Mouse (Mus musculus): ENCODE measurements around the gene Bcl9l. TPM values are rescaled to one million over a fixed set of nuclear protein-coding genes. Genes with fewer than 3 reads are reported as not detected.

Gene Bcl9l
- polyA plus RNA-seq, 1 experiment from 2014 or later, result 9.7 TPM

DNA sequence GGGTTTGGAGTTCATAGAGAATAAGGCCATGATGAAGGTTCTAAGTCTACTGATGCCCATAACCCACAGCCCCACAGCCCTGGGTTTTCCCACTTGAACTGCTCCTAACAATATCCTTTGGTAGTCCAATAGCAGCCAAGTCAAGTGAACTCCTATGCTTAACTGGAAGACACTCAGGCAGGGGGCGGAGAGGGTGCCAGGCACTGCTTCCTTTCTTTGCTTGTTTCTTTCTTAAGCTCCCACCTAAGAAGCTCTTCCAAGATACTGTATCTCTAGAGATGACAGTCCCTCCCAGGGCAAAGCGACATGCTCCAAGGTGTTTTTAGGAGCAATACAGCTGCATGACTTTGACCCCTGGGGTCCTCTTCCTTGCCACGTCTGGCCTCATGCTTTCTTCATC, 42.4 kb downstream of the Bcl9l start:
- no peak overlapping the region for H3K27ac ChIP-seq (ENCODE audit: low read depth, low read length)
- H3K27me3 ChIP-seq (replicated peaks; ENCODE audit: control insufficient read depth, insufficient read depth, low read length), result no peaks in the 10 kb centered on the region
- WGBS, result 84% methylated on average over 3 of the region's 3 CpGs
- no peaks in the 10 kb centered on the region for H3K9me3 ChIP-seq (ENCODE audit: control insufficient read depth, low read length)
- no peak for ATAC-seq
- no peak overlapping the region for H3K4me3 ChIP-seq (ENCODE audit: low read length)
- H3K4me1 ChIP-seq (ENCODE audit: control insufficient read depth, insufficient read depth, low read depth, low read length), result no peaks in the 10 kb centered on the region
- H3K36me3 ChIP-seq (ENCODE audit: control insufficient read depth, insufficient read depth, low read length), result no peaks in the 10 kb centered on the region
- no peak overlapping the region for H3K4me2 ChIP-seq (ENCODE audit: low read length)
- no peak overlapping the region for H3K9ac ChIP-seq (ENCODE audit: low read depth, low read length)

DNA sequence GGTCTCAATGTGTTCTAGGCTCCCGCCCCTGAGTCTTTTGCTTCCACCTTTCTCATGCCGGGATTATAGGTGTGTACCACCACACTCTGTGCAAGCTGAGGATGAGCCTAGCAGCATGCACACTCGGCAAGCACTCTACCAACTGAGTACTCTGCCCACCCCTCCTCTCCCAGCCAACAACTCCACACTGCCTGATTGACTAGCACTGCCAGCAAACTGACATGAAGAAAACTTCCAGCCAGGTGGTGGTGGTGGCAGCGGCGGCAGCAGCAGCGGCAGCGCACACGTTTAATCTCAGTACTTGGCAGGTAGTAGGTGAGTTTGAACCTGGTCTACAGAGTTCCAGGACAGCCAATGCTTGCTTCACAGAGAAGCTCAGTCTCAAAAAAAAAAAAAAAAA, 43.0 kb downstream of the Bcl9l start:
- no peaks in the 10 kb centered on the region for H3K9me3 ChIP-seq (ENCODE audit: control insufficient read depth, low read length)
- H3K4me1 ChIP-seq (ENCODE audit: control insufficient read depth, insufficient read depth, low read depth, low read length), result no peaks in the 10 kb centered on the region
- no peak overlapping the region for H3K9ac ChIP-seq (ENCODE audit: low read depth, low read length)
- no peak overlapping the region for H3K27ac ChIP-seq (ENCODE audit: low read depth, low read length)
- no peaks in the 10 kb centered on the region for H3K27me3 ChIP-seq (replicated peaks; ENCODE audit: control insufficient read depth, insufficient read depth, low read length)
- 89% methylated on average over 8 of the region's 8 CpGs for WGBS
- no peak overlapping the region for H3K4me3 ChIP-seq (ENCODE audit: low read length)
- no peak for ATAC-seq
- no peaks in the 10 kb centered on the region for H3K36me3 ChIP-seq (ENCODE audit: control insufficient read depth, insufficient read depth, low read length)
- H3K4me2 ChIP-seq (ENCODE audit: low read length), result no peak overlapping the region

DNA sequence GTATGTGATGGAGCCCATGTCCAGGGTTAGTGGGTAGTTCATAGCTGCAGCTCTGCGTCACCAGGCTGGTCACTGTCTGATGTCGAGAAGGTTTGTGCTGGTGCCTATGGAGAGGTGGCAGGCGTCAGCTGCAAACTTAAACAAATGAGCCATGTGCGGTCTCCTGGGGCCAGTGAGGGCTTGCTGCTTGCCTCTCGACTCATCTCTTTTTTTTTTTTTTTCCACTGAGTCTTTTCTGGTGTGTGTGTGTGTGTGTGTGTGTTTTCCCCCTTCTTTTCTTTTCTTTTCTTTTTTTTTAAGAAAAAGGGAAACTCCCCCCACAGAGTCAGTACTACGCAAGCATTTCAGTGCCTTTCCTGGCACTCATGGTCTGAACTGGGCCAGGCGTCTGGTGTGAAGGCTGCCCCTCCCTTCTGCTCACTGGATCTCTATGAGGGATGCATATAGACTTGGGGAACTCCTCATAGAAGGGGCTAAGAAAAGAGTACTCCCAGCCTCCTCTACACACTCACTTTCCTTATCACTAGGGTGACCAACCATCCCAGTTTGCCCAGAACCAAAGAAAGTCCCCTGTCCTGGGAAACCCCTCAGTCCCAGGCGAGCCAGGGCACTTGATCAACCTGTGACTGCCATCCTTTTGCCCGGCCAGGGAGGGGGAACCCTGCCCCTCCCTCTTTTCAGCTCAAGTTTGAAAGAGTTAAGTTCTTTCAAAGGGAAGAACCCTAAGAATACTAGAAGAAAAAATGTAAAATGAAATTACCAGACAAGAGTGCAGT, 43.9 kb downstream of the Bcl9l start:
- no peak overlapping the region for H3K4me2 ChIP-seq (ENCODE audit: low read length)
- H3K36me3 ChIP-seq (ENCODE audit: control insufficient read depth, insufficient read depth, low read length), result no peaks in the 10 kb centered on the region
- no peaks in the 10 kb centered on the region for H3K9me3 ChIP-seq (ENCODE audit: control insufficient read depth, low read length)
- no peak for ATAC-seq
- H3K9ac ChIP-seq (ENCODE audit: low read depth, low read length), result no peak overlapping the region
- H3K27ac ChIP-seq (ENCODE audit: low read depth, low read length), result no peak overlapping the region
- H3K27me3 ChIP-seq (replicated peaks; ENCODE audit: control insufficient read depth, insufficient read depth, low read length), result no peaks in the 10 kb centered on the region
- no peaks in the 10 kb centered on the region for H3K4me1 ChIP-seq (ENCODE audit: control insufficient read depth, insufficient read depth, low read depth, low read length)
- 47% methylated on average over 9 of the region's 9 CpGs for WGBS
- H3K4me3 ChIP-seq (ENCODE audit: low read length), result no peak overlapping the region

DNA sequence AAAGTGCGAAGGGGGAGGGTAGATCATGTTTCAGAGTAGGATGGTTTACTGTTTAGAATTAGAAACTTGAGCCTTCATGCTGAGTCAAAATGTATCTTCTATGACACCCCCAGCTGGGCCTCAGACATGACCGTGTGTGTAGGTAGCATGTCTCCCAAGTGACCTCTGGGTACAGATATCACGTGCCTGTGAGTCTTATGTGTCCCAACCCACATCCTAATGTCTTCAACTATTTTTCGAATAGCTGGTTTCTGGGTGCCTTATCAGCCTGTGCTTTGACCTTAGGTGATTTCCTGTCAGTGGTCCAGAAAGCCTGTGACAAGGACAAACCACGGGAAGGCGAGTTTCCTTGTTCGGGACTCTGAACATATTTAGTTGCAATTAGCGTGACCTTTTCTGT, 45.7 kb downstream of the Bcl9l start:
- H3K36me3 ChIP-seq (ENCODE audit: control insufficient read depth, insufficient read depth, low read length), result no peaks in the 10 kb centered on the region
- no peak overlapping the region for H3K27ac ChIP-seq (ENCODE audit: low read depth, low read length)
- no peaks in the 10 kb centered on the region for H3K27me3 ChIP-seq (replicated peaks; ENCODE audit: control insufficient read depth, insufficient read depth, low read length)
- no peaks in the 10 kb centered on the region for H3K9me3 ChIP-seq (ENCODE audit: control insufficient read depth, low read length)
- no peak for ATAC-seq
- H3K4me2 ChIP-seq (ENCODE audit: low read length), result no peak overlapping the region
- no peak overlapping the region for H3K4me3 ChIP-seq (ENCODE audit: low read length)
- no peak overlapping the region for H3K9ac ChIP-seq (ENCODE audit: low read depth, low read length)
- no peaks in the 10 kb centered on the region for H3K4me1 ChIP-seq (ENCODE audit: control insufficient read depth, insufficient read depth, low read depth, low read length)
- 81% methylated on average over 8 of the region's 8 CpGs for WGBS

DNA sequence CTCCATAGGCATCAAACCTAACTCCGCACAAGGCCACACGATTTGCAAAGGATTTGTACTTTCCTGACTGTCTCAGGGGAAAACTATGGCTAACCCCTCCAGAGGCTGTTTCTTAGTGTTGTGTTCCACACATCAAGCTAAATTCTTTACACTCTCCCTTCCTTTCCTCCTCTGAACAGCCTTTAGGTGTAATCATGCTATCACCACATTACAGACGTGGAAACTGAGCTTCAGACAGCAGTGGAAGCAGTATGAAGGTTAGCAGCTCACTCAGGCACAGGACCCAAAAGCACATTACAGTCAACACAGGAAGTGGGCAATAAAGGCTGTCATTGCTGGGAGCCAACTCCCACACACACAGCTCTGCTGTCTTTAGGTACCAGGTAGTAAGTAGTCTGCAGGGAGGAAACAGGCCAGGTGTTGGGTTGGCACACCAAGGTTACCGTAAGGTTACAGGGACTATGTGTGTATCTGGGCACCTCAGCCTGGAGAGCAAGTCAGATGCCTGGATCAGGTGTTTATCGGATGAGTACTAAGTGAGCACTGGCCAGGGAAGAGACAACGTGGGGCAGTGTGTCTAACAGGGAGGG, 50.5 kb downstream of the Bcl9l start:
- Histone ChIP-seq H3K27ac (ENCODE audit: low read depth, low read length) (no peak overlapping the region), H3K4me1 (ENCODE audit: control insufficient read depth, insufficient read depth, low read depth, low read length) (no peaks in the 10 kb centered on the region), H3K27me3 (replicated peaks; ENCODE audit: control insufficient read depth, insufficient read depth, low read length) (no peaks in the 10 kb centered on the region), H3K36me3 (ENCODE audit: control insufficient read depth, insufficient read depth, low read length) (no peaks in the 10 kb centered on the region), H3K9me3 (ENCODE audit: control insufficient read depth, low read length) (no peaks in the 10 kb centered on the region), H3K4me3 (ENCODE audit: low read length) (no peak overlapping the region), H3K4me2 (ENCODE audit: low read length) (no peak overlapping the region), H3K9ac (ENCODE audit: low read depth, low read length) (no peak overlapping the region)
- 92% methylated on average over 6 of the region's 6 CpGs for WGBS
- ATAC-seq, result no peak

DNA sequence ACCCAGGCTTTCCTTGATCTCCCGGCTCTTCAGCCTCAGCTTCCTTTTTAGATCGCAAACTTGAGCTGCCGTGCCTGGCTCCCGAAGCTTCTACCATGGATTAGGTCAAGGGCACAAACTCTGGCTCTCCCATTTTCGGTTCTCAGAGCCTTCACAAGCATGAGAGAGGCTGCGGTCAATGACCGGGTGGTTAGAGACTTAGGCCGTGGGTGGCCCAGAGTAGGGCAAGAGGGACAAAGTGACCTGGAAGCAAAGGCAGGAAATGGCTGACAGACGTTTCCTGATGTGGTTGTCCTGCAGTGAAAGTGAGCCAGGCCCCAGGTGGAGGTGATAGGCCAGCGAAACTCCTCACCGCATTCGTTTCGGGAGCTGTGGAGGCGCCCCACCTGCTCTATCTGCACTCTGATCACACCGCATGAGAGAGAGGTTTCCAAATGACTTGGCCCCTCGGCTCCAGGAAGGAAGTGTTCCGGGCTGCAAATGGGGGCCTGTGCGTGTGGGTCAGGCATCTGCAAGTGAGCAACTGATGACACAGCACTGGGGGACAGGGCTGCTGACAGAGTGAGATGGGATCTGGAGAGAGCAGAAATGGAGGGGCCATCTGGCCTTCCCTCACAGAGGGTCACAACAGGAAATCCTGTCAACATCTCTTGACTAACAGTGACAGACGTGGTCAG, 55.1 kb downstream of the Bcl9l start:
- no peaks in the 10 kb centered on the region for H3K4me1 ChIP-seq (ENCODE audit: control insufficient read depth, insufficient read depth, low read depth, low read length)
- H3K36me3 ChIP-seq (ENCODE audit: control insufficient read depth, insufficient read depth, low read length), result no peaks in the 10 kb centered on the region
- H3K27me3 ChIP-seq (replicated peaks; ENCODE audit: control insufficient read depth, insufficient read depth, low read length), result no peaks in the 10 kb centered on the region
- H3K9ac ChIP-seq (ENCODE audit: low read depth, low read length), result no peak overlapping the region
- ATAC-seq, result no peak
- no peaks in the 10 kb centered on the region for H3K9me3 ChIP-seq (ENCODE audit: control insufficient read depth, low read length)
- 83% methylated on average over 19 of the region's 19 CpGs for WGBS
- H3K4me3 ChIP-seq (ENCODE audit: low read length), result no peak overlapping the region
- H3K27ac ChIP-seq (ENCODE audit: low read depth, low read length), result no peak overlapping the region
- no peak overlapping the region for H3K4me2 ChIP-seq (ENCODE audit: low read length)

DNA sequence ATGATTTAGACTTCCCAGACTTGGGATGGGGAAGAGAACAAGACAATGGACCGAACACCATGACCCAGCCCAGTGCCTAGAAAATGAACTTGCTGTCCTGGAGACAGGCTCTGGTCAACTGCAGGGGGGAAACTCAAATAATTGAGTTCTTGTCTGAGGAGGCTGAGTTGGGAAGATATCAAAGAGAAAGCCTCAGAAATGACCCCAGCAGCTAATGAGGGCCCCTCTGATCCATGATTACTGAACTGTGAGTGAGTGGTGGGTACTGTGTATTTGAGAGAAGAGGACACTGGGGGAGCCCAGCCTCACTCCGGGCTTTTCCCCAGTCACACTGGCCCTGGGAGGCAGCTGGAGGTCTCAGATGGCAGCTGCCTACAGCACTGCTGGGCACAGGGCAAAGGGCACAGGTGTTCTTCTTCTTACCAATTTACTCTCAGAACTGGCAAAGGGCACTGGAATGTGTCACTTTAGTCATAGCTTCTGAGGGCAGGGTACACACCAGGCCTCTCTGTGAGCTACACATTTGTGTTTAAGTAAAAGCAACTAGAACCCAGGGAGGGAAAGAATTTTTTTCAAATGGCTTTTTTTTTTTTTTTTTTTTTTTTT, 57.3 kb downstream of the Bcl9l start:
- H3K36me3 ChIP-seq (ENCODE audit: control insufficient read depth, insufficient read depth, low read length), result no peaks in the 10 kb centered on the region
- WGBS, result 64% methylated on average over 2 of the region's 2 CpGs
- H3K9me3 ChIP-seq (ENCODE audit: control insufficient read depth, low read length), result no peaks in the 10 kb centered on the region
- H3K4me3 ChIP-seq (ENCODE audit: low read length), result no peak overlapping the region
- ATAC-seq, result no peak
- no peak overlapping the region for H3K4me2 ChIP-seq (ENCODE audit: low read length)
- H3K4me1 ChIP-seq (ENCODE audit: control insufficient read depth, insufficient read depth, low read depth, low read length), result no peaks in the 10 kb centered on the region
- no peak overlapping the region for H3K27ac ChIP-seq (ENCODE audit: low read depth, low read length)
- no peak overlapping the region for H3K9ac ChIP-seq (ENCODE audit: low read depth, low read length)
- H3K27me3 ChIP-seq (replicated peaks; ENCODE audit: control insufficient read depth, insufficient read depth, low read length), result no peaks in the 10 kb centered on the region

DNA sequence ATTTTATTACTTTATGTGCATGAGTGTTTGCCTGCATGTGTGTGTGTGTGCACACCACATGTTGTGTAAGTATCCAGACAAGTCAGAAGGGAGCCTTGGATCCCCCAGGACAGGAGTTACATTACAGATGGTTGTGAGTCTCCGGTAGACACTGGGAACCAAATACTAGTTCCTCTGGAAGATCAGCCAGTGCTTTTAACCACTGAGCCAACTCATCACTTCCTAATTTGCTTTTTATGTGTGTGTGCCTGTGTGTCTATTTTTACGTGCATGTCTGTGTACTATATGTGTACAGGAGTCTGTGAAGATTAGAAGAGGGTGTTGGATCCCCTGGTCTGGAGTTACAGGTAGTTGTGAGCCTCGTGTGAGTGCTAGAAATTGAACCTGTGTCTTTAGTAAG, 58.1 kb downstream of the Bcl9l start:
- ATAC-seq, result no peak
- H3K4me3 ChIP-seq (ENCODE audit: low read length), result no peak overlapping the region
- 85% methylated on average over 3 of the region's 3 CpGs for WGBS
- no peak overlapping the region for H3K9ac ChIP-seq (ENCODE audit: low read depth, low read length)
- no peaks in the 10 kb centered on the region for H3K27me3 ChIP-seq (replicated peaks; ENCODE audit: control insufficient read depth, insufficient read depth, low read length)
- H3K27ac ChIP-seq (ENCODE audit: low read depth, low read length), result no peak overlapping the region
- H3K4me1 ChIP-seq (ENCODE audit: control insufficient read depth, insufficient read depth, low read depth, low read length), result no peaks in the 10 kb centered on the region
- H3K9me3 ChIP-seq (ENCODE audit: control insufficient read depth, low read length), result no peaks in the 10 kb centered on the region
- no peak overlapping the region for H3K4me2 ChIP-seq (ENCODE audit: low read length)
- no peaks in the 10 kb centered on the region for H3K36me3 ChIP-seq (ENCODE audit: control insufficient read depth, insufficient read depth, low read length)

DNA sequence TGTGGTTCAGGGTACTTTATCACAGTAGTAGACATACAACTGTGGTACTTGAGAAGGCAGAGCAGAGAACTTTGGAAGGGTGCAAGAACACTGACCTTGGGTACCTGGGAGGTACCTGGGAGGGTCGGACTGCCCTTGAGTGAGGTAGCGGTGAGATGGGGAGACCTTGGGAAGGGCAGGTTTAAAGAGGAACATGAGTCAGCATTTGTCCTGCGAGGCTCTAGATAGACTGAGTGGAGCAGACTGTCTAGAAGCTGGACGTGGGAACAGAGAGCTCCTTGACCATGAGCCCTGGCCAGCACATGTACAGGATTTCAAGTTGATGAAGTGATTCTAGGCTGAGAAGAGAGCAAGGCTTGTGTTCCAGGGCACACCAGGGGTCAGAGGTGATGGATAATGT, 59.7 kb downstream of the Bcl9l start:
- Histone ChIP-seq H3K4me1 (ENCODE audit: control insufficient read depth, insufficient read depth, low read depth, low read length) (no peaks in the 10 kb centered on the region), H3K27me3 (replicated peaks; ENCODE audit: control insufficient read depth, insufficient read depth, low read length) (no peaks in the 10 kb centered on the region), H3K4me2 (ENCODE audit: low read length) (no peak overlapping the region), H3K36me3 (ENCODE audit: control insufficient read depth, insufficient read depth, low read length) (no peaks in the 10 kb centered on the region), H3K4me3 (ENCODE audit: low read length) (no peak overlapping the region), H3K9ac (ENCODE audit: low read depth, low read length) (no peak overlapping the region), H3K9me3 (ENCODE audit: control insufficient read depth, low read length) (no peaks in the 10 kb centered on the region), H3K27ac (ENCODE audit: low read depth, low read length) (no peak overlapping the region)
- no peak for ATAC-seq
- 87% methylated on average over 4 of the region's 4 CpGs for WGBS
